Mouse (Mus musculus) layer of hippocampus, postnatal 14 days (tissue): ENCODE measurements around the gene Dlgap3. TPM values are rescaled to one million over a fixed set of nuclear protein-coding genes. Genes with fewer than 3 reads are reported as not detected.

ENCODE experiments used
- DNase-seq, 2 experiments: peaks; one replicate each; pipeline ENCODE4 v3.0.0; 2021 to 2022; ENCODE audit warnings: low spot score in 2 of 2, mixed read lengths in 1 of 2
- long read RNA-seq, 2 experiments: library from polyadenylated mRNA; stranded (forward); transcript quantifications; one replicate each; pipeline ENCODE4 v2.0.0; 2021
- total RNA-seq, 2 experiments: library from RNA; stranded (reverse); gene quantifications; 2 replicates each; pipeline ENCODE4 v1.2.3; 2021

The Dlgap3 gene
- 100 to 1,000 TPM; 283 TPM for total RNA-seq
- long read RNA-seq, experiment 1, full-length matches to known transcripts, result 52 of 134 reads
- long read RNA-seq, experiment 1, partial matches to known transcripts, result 66 of 134 reads
- long read RNA-seq, experiment 1, other reads (novel, unspliced or antisense), result 16 of 134 reads
- long read RNA-seq, experiment 2, full-length matches to known transcripts, result 62 of 169 reads
- long read RNA-seq, experiment 2, partial matches to known transcripts, result 90 of 169 reads
- long read RNA-seq, experiment 2, other reads (novel, unspliced or antisense), result 17 of 169 reads

DNA sequence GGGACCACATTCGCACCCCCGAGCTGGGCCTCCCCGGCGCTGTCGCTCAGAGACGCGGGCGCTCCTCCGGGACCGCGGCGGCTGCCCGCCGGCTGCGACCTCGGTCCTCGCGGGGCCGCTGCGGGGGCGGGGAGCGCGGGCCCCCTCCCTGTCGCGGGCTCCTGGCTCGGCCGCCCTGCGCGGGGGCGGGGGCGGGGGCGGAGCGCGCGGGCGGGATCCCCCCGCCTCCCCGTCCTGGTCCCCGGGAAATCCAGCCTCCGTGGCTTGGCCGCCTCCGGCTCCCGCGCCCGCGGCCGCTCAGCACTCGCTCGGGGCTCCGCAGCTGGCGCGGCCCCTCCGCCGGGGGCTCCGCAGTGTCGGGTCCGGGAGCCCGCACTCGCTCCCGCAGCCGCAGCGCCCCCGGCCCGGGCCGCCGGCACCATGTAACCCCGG is at the start of gene Dlgap3:
TSS of gene Dlgap3 (plus strand) at position 291 of the 432 bp plus-strand sequence.
- no peak for DNase-seq

DNA sequence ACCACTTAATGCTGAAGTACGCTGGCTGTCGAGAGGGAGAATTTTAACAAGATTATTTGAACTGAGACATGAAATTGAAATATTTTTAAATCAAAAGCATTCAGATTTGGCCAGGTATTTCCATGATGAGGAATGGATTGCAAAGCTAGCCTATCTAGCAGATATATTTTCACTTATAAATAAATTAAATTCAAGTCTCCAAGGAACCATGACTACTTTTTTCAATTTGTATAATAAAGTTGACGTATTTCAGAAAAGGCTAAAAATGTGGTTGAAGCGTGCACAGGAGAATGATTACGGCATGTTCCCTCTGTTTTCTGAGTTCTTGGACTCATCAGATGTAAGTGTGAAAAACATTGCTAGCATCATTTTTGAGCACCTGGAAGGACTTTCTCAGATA is 45.6 kb upstream of the Dlgap3 start, which contains the start of gene Tmem35b:
TSS of gene Tmem35b (plus strand) at position 301 of the 400 bp plus-strand sequence.
- no peak for DNase-seq

DNA sequence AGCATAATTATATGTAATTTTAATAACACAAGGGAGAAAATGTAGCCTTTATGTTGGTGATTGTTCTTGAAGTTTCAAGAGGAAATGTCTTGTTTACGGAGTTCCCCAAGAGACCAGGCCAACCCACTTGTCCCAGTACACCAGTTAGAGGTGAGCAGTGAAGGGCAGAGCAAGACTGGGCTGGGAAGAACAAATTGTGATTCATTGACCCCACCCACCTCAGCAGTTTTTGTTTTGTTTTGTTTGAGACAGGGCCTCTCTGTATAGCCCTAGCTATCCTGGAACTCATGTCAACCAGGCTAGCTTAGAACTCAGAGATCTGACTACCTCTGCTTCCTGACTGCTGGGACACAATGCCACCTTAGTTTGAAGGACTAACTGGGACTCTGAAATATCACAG is 44.7 kb upstream of the Dlgap3 start:
- DNase-seq, result no peak

DNA sequence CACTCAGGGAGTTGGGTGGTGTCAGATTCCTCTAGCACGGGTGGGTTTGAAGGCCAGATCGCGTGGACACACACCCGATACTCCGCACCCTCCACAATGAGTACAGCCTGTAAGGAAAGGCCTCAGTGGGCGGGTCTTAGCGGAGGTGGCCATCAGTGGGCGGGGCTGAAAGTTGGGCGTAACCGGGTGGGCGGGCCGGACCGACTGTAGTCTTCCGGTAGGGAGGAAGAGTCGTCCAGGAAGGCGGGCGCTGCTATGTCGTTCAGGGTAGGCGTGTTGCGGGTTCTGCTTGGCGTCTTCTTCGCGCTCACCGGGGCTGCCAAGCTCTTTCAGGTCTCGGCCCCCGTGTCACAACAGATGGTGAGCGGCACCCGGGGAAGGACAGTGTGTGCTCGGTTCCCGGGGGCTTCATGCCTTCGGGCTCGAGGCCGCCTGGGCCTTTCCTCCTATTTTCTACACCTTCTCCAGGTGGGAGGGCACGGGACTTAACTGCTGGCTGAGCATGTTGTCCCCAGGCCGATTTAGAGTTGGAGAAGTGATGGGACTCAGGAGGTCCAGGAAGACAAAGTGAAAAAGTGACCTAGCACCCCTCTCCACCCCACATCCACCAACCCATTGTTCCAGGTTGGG is 43.1 kb upstream of the Dlgap3 start:
- peak; percentile 29 to 59 for DNase-seq

DNA sequence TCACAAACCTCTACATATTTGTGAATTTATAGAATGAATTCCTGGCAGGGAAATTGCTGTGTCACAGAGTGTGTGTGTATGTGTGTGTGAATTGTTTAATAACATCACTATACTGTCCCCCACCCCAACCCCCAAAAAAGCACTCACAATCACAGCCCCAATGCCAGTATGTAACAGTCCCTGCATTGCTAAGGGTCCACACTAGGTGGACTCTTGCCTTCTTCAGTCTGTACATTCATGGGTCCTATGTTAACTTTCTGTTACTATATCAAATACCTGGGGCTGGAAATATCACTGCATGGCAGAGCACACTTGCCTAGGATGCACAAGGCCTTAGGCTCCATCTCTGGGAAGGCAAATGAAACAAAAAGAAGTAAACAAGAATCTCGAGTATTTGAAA is 34.3 kb upstream of the Dlgap3 start:
- DNase-seq, result no peak

DNA sequence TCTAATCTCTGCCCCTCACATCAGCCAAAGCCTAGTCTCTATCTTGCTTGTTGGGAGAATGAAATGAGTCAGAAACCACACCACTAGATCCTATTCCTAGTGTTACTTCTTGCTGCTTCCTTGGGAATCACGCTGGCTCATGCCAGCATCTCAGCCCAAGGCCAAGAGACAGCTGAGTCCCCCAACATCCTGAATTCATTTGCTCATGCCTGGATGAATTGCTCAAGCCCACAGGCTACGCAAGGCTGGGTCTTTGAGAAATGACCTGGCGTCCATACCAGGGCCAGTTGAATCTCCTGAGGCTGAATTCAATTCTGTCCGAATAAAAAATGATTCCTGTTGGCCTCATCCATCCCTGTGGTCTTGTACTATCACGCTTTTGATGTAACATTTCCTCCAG is 31.4 kb upstream of the Dlgap3 start:
- no peak for DNase-seq

DNA sequence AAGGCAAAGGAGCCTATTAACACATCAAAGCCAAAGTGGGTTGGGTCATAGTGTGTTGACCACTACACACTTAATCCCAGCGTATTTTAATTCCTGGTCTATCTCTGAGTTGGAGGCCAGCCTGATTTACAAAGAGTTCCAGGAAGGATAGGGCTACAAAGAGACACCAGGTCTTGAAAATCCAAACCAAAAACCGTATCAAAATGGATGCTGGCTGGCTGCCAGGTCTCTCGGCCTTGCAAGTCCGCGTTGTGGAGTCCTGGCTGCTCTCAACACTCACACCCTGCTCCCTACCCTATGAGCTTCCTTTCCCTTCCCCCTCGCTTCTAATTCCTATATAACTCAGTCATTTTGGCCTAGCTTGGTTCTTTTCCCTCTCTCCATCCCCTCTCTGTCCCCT is 30.5 kb upstream of the Dlgap3 start:
- no peak for DNase-seq

DNA sequence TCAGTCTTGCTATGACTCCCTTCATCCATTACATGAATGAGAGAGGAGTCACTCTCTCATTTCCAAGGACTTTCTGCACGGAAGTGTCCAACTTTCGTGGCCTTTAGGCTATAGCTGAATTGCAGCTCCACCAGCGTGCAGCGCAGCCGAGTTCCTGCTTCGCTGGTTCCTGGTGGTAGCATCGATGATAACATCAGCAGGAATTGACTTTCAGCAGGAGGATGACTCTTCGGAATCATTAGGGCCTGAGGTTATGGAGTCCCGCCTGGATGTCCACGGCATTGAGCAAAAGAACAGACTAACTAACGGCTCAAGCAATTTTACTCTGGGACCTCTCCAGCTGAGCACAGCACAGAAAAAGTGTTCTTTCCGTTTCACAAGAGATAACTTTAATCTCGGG is 19.0 kb upstream of the Dlgap3 start:
- DNase-seq, result no peak

DNA sequence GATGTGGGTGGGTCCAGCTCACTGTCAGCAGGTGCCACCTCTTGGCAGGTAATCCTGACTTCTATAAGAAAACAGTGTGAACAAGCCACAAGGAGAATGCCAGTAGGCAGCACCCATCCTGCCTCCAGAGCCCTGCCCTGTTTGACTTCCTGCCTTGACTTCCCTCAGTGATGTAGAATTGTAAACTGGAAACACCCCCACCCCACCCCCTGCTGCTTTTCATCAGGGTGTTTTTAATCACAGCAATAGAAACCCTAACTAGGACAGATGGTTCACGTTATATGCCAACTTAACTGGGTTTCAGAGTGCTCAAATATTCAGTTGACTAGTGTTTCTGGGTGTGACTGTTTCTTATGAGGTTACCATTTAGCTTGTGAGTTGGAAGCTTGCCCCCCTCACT is 15.7 kb upstream of the Dlgap3 start:
- no peak for DNase-seq

DNA sequence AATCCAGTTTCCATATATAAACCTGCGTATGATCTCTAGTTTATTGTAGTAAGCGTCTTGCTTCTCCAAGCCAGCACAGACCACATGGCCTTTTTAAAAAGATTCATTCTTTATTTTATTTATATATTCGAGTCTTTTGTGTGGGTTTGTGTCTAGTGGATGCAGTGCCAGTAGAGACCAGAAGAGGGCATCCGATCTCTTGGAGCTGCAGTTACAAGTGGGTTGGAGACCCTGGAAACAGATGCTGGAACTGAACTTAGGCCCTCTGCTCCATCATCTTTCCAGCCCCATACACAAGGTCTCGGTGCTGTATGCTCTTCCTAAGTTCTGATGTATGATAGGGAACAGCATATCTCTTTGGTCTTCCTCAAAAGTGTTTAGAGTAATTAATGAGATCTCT is 13.2 kb upstream of the Dlgap3 start:
- no peak for DNase-seq

DNA sequence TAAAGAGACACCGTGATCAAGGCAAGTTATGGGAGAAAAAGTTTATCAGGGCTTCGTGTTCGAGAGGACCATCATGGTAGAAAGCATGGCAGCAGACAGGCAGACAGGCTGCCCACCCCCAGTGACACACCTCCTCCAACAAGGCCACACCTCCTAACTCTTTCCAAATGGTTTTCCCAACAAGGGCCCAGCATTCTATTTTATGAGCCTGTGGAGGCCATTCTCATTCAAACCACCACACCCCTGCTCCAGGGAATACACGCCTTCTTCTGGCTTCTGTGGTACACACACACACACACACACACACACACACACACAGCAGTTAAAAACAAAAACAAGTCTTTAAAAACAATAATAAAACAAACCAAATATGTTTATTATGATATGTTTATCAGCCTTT is 11.3 kb upstream of the Dlgap3 start:
- no peak for DNase-seq

DNA sequence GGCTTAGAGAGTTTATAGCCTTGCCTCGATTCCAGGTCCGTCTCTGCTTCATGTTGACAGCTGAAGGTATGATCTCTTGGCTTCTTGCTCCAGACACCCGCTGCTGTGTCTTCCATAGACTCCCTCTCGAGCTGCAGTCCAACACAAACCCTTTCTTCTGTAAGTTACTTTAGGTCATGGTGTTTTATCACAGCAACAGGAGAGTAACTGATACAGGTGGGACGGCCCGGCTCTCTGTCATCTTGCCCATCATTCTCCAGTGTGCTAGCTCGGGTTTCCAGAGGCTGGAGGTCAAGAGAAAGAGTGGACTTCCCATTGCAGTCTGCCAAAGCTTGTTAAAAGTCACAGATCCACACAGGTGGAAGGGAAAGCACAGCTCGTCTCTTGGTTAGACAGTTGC is 5.1 kb upstream of the Dlgap3 start:
- no peak for DNase-seq

DNA sequence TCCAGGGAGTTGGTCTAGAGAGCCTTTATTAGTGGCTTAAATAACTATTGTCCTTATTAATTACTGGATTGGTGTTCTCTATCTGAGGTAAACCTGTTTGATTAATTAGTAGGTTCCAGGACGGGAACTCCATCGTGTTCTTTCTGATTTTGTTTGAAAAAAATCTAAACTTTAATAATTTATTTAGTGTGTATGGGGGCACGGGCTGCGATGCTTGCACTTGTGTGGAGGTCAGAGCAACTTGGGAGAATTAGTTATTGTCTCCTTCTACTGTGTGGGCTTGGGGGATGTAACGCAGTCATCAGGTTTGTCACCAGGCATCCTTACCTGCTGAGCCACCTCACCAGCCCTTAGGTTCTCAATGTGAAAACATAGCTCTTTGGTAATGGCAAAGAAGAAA is 1.9 kb upstream of the Dlgap3 start:
- DNase-seq, result no peak

DNA sequence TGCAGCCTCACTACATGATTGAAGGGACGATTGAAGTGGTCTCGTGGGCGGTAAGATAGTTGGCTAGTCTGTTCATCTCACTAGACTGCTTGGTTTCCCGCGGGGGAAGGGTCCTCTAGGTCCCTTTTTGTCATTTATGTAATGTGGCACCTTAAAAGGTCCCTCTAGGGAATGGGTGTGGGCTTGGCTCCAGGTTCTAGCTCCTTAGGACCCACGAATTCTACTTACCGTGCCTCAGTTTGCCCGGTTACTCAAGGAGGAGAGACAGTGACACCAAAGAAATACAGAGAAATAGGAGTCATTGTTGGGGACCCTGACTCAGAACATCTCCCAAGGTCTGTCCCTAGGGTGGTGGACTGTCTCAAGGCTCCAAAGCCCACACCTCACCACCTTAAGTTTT is 1.3 kb upstream of the Dlgap3 start:
- no peak for DNase-seq

DNA sequence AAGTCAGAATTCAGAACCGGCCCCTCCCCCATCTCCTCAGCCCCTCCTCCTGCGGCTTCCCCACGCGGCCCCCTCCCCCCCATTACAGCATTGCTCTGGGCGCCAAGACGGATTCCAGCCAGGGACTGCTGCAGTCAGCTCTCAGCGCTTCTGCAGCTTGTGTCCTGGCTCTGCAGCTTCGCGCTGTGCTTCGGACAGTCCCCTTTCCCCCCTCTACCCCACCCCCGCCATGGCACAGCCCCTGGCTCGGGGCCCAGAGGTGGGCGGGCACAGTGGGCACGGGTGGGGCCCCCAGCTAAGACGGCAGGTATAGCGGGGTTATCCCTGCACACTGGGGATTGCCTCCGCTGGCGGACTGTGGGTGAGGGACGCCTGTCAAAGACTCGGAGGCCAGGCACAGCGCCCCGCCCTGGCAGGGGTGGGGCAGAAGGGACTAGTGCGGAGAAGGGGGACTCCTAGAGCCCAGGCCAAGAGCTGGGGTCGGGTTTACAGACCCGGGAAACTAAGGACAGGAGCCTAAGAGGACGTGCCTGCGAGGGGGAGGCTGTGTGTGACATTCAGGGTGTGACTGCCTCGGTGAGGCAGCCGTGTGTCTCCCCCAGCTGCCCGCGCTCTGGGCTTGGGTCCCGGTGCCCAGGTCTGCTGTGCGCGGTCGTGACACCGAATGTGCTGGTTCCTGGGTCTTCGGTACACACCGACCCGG is 642 bp upstream of the Dlgap3 start:
- DNase-seq, result peak in 1 of 2 experiments; percentile 72

DNA sequence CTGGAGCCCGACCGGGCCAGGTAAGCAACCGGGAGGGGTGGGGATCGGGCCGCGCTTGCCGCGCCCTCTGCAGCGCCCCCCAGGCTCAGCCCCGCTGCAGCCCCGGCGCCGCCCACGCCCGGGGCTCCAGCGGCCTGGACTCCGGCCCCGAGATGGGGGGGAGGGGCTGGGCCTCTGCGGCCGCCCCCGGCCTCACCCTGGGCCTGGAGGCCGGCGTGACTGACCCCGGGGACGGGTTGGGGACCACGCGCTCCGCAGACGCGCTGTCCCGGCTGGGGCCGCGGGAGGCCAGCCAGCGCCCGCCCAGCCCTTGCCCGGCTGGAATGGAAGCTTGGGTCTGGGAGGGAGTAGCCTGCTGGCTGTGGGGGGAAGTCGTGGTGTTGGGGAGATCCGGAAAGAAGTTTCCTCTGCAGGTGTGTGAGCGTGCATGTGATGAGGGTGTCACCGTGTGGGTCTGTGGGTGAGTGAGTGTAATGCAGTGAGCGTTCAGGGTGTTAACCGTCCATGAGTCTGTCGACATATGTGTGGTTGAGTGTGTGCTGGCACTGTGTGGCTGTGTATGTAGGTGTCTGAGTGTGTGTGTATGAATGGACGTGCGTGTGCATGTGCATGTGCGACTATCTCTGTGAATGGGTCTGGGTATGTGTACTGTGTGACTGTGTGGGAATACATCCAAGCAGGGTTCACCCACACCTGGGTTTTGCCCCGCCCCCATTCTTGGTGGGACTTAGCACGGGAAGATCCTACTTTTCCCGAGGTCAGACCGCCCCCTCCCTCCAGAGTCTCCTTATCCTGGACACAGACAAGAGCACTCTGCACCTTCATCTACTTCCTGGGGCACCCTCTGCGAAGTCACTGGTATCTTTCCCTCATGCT is 580 bp downstream of the Dlgap3 start:
- no peak for DNase-seq

DNA sequence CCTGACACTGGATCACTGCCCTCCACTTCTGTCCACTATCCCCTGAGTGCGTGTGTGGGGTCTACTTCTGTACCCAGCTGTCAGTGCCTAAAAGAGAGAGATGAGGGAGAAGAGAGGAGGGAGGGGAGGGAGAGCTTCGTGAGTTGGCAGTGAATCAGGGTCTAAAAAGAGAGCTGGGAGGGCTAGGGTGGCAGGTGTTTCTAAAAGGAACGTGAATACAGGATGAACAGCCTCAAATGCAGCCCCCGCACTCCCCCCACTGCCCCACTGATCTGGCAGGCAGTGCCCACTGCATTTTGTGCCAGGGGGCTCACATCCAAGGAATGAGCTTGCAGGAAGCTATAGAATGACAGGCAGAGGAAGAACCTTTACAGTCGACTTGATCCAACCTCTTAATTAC is 1.9 kb downstream of the Dlgap3 start:
- no peak for DNase-seq

DNA sequence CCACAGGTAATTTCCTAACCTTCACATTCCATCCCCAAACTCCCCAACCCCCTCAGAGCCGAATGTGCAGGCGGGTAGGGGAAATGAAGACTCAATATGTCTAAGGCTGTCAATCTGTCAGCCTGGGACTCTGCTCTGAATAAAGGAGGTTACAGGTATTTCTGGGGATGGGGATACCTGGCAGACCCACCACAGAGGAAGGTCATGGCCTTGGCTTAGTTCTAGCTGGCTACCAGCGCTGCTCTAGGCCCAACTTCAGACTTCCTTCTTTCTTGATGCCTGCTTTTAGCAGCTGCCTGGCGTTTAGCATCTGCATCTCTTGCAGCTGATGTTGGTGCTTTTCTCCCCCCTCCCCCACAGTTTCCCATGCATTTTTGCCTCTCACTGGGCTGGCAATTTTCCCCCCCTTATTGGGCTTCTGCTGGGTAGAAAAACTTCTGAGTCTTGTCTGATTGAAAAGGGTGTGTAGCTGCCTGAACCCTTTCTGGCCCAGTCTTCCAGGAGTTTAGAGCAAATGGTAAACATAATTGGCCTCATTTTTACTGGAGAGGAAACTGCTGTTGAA is 2.4 kb downstream of the Dlgap3 start:
- DNase-seq, result no peak

DNA sequence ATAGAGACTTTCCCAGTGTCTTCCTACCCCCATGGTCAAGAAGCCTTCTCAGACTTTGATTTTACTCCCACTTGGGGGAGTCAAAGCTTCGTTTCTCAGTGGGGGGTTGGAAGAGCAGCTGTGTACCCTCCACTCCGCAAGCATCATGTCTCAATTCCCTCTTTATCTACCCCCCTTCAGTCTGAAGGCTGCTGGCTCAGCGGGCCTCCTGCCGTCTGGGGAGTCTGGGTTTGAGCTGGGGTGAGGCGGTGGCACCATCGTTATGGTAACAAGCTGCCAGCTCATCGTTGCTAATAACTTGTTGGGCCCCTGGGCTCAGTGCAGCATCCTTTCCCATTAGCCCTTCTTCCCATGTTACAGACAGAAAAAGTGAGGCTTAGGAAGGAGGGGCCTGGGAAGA is 3.1 kb downstream of the Dlgap3 start:
- no peak for DNase-seq

DNA sequence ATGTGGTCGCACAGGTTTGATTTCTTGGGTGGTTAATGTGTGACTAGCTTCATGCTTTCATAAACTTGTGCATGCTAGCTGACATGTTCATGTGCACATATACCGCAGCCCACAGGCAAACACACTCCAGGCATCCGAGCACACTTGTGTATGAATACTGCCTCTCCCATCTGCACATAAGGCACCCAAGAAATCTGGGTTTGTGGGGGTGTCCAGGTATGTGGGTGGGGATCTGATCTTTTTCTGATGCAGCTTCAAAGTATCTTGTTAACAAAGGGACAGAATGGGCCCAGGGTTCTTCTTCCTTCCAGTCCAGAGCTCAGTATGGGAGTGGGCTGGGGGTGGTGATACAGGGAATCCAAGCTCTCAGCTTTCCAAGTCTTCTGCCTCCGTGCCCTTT is 3.6 kb downstream of the Dlgap3 start:
- DNase-seq, result no peak

DNA sequence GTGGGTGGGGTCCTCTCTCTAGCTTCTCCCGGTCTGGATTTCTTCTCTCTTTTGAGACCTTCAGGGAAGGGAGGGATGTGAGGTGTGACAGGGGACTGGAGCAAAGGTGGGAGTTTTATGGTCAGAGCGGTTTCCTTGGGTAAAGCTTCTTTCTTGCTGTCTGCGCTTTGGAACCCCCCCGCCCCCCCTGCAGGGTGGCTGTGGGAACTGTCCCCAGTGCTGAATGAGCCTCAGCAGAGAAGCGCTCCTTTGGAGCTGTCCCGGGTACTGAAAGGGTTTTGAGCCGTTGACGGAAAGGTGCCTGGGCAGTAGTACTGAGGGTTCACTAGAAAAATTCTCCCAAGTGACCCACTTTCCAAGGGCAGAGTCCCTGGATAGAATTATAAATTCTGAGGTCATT is 4.5 kb downstream of the Dlgap3 start:
- DNase-seq, result no peak
